Mouse (Mus musculus): ENCODE results near the gene Fam117b.

Fam117b gene

GRCm38 (mm10) chr1:59987399-59988040, 74.7 kb downstream of the Fam117b start:
- DNase-seq (ENCODE audit: low spot score): no peak

- no peak for DNase-seq (ENCODE audit: low spot score)
Measured at GRCm38 (mm10) chr1:59995646-59996045, 82.8 kb downstream of the Fam117b start.

- DNase-seq (ENCODE audit: low spot score): no peak
Measured at GRCm38 (mm10) chr1:59997352-59997751, 84.5 kb downstream of the Fam117b start.

DNA sequence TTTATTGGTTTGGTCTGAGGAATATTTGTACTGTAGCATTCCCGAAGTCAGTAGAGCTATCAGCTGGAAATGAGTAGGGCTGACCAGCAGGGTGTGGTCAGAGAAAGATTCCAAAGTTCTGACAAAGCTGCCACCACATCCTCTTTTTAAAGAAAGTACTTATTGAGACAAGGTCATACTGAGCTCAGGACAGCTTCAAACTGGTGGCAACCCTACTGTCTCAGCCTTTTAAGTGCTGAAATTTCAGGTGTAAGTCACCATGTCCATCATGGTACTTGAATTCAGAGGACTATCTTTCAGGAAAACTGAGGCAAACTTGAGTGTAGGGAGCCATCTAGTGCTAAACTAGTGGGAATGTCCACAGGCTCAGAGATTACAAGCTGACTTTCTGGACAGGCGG, 87.5 kb downstream of the Fam117b start:
- no peak for DNase-seq (ENCODE audit: low spot score)

DNA sequence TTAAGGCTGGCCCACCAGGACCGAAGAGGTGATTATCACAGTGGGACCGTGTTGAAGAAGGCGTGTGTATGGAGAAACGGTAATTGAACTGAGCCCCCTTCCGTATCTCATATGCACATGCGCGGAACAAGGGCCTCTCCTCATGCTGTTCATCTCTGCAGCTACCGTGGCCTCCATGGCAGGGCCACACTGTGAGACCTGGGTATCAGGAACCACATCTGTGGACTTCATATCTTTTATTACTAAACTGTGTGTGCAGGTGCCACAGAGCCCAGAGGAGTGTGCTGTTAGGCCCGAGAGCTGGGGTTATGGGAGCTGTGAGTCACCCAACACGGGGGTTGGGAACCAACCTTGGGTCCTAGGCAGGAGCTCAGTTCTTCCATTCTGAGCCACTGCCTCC, 94.5 kb downstream of the Fam117b start:
- no peak for DNase-seq (ENCODE audit: low spot score)

- DNase-seq (ENCODE audit: low spot score): no peak
Measured at GRCm38 (mm10) chr1:60008743-60009142, 95.9 kb downstream of the Fam117b start.

DNA sequence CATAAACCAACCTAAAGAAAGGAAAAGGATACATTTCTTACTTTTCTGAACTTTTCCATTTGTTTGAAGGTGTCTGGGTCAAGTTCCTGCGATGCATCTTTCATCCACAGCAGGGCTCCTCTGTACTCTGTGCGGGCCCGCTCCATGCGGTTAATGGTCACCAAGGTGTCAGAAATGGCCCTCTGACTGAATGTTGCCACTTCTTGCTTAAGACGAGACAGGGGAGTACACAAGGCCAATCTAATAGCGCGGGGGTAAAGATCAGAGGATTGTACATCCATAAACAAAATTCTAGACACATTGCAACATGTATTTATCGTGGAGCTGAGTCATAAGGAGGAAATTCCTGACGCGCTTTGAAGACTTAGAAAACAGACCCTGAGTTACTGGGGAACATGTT, 101.0 kb downstream of the Fam117b start:
- DNase-seq (ENCODE audit: low spot score): no peak

GRCm38 (mm10) chr1:60015511-60015910, 102.7 kb downstream of the Fam117b start:
- DNase-seq (ENCODE audit: low spot score): no peak

DNA sequence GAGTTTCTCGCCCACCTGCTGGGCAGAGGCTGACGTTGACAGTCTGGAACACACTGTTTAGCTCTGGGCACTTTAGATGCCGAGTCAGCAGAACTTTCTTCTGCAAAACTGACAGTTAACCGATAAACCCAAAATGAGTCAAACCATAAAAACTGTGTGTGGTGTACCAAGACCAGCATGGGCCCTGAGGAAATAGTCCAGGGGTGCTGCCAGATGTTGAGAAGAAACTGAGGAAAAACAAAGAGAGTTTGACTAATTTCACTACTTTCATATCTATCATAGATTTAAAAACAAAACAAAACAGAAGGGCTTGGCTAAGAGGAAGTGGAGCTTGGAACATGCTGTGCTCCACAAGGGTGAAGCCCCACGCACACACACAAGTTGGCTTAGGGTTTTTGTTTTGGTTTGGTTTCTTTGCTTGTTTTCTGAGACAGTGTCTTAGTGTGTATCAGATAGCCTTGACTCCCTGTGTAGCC, 103.4 kb downstream of the Fam117b start:
- peak; percentile 39 for DNase-seq (ENCODE audit: low spot score)

DNA sequence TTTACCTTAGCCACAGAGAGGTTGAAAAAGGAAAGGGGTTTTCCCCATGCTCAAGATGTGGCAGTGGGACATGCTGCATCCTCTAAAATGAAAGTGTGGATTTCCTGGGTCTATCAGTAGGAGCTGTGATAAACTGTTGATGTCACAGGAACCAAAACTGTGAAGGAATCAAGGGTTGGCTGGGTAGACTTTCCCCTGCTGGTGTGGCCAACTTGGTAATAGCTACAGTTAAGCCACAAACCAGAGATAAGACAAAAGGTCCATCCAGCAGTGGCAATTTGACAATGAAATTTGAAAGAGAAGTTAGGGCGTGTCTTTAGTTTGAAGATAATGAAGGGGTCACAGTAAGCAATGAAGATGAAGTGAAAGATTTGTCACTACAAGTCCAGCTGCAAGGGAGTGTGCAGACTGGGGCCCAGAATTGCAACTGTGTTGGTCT, 104.2 kb downstream of the Fam117b start:
- DNase-seq (ENCODE audit: low spot score): peak; percentile 65
